Comparison of ENCODE assay signal across 14 mouse cellular contexts in genomic region chr3:30173812-30174211, GRCm38 (mm10).
"Had no signal": no experiment of that assay in that cellular context is flagged by ENCODE, and none has a peak within 500 bp of the region (broad histone marks: within the 10 kb centered on the region; RNA-seq: fewer than 3 reads in every experiment).

No protein-coding gene starts in this region.

- H3K4me3 ChIP-seq: kidney, embryonic 15.5 days; left cerebral cortex, adult 2 months; liver, embryonic 13.5 days had no signal

- H3K36me3 ChIP-seq: kidney, embryonic 15.5 days; liver, embryonic 13.5 days had no signal

- H3K4me1 ChIP-seq: kidney, embryonic 15.5 days; liver, embryonic 13.5 days had no signal

- H3K9ac ChIP-seq: kidney, embryonic 15.5 days; liver, embryonic 13.5 days had no signal

- DNase-seq: kidney, adult 11 months; kidney, adult 8-10 months; kidney, postnatal 10 days; kidney, postnatal 36 days; layer of hippocampus, postnatal 36 days; liver, embryonic 13.5 days; lung, adult 2 months; midbrain, embryonic 14.5 days; spleen, adult 18-20 months; thymus, adult 18-20 months; thymus, postnatal 36 days had no signal

- H3K4me2 ChIP-seq: kidney, embryonic 15.5 days; liver, embryonic 13.5 days; midbrain, embryonic 11.5 days had no signal

- H3K27me3 ChIP-seq: kidney, embryonic 15.5 days; liver, embryonic 13.5 days had no signal

- H3K27ac ChIP-seq: kidney, embryonic 15.5 days; left cerebral cortex, adult 2 months; liver, embryonic 13.5 days had no signal

- H3K9me3 ChIP-seq: kidney, embryonic 15.5 days; liver, embryonic 13.5 days had no signal
